Mouse (Mus musculus) embryonic facial prominence, embryonic 14.5 days (tissue): ENCODE results near the gene Hecw2. TPM values are rescaled to one million over a fixed set of nuclear protein-coding genes. Genes with fewer than 3 reads are reported as not detected.

Source experiments
- ATAC-seq: fragments of 200-750 bp; cut with Nextera tagmentation; 2 replicates; pipeline ENCODE4 v1.8.0; 2017; ENCODE audit warnings: low read depth, moderate number of reproducible peaks, moderate TSS enrichment
- DNase-seq: peaks from one replicate; pipeline ENCODE4 v3.0.0-alpha.2; 2015; ENCODE audit warnings: low spot score
- H3K27ac ChIP-seq: fragments of 300-500 bp; sonication (generic); replicated peaks from 2 replicates; pipeline ENCODE4 v1.5.1; 2014; ENCODE audit warnings: low read depth, mild to moderate bottlenecking, low read length, moderate library complexity
- H3K27me3 ChIP-seq: fragments of 300-500 bp; sonication (generic); replicated peaks from 2 replicates; pipeline ENCODE4 v1.6.1; 2014; ENCODE audit warnings: low read length; ENCODE audit not compliant: control insufficient read depth, insufficient read depth
- H3K36me3 ChIP-seq: fragments of 300-500 bp; sonication (generic); 2 replicates; pipeline ENCODE4 v1.6.1; 2014; ENCODE audit warnings: low read length, mixed read lengths; ENCODE audit not compliant: control insufficient read depth, insufficient read depth
- H3K4me1 ChIP-seq: fragments of 300-500 bp; sonication (generic); 2 replicates; pipeline ENCODE4 v1.6.1; 2014; ENCODE audit warnings: antibody characterized with exemption, low read length; ENCODE audit not compliant: control insufficient read depth, insufficient read depth
- H3K4me2 ChIP-seq: fragments of 300-500 bp; sonication (generic); 2 replicates; pipeline ENCODE4 v1.6.1; 2014; ENCODE audit warnings: low read depth, mild to moderate bottlenecking, low read length, moderate library complexity, mixed read lengths
- H3K4me3 ChIP-seq: fragments of 300-500 bp; sonication (generic); 2 replicates; pipeline ENCODE4 v1.5.1; 2014; ENCODE audit warnings: low read depth, mild to moderate bottlenecking, low read length
- H3K9ac ChIP-seq: fragments of 300-500 bp; sonication (generic); 2 replicates; pipeline ENCODE4 v1.6.1; 2014; ENCODE audit warnings: low read depth, mild to moderate bottlenecking, low read length, moderate library complexity, mixed read lengths
- H3K9me3 ChIP-seq: fragments of 300-500 bp; sonication (generic); 2 replicates; pipeline ENCODE4 v1.6.1; 2016; ENCODE audit warnings: low read length; ENCODE audit not compliant: control insufficient read depth
- WGBS: fragments of 180-500 bp; shearing (Covaris S2); extraction: QIAGEN DNeasy Blood & Tissue Kit; methylation state at CpG from one replicate; pipeline ENCODE4 v1.1.7; 2014; 5-methylcytosine and 5-hydroxymethylcytosine counted together
- polyA plus RNA-seq: library from polyadenylated mRNA; unstranded; fragments of >200 nt; fragmentation: Nextera tagmentation; extraction: Ambion mirVana; gene quantifications from 2 replicates; pipeline ENCODE4 v1.2.1, GENCODE M21; 2014

Hecw2 gene
- polyA plus RNA-seq, 1 experiment from 2014 or later: 4.8 TPM

DNA sequence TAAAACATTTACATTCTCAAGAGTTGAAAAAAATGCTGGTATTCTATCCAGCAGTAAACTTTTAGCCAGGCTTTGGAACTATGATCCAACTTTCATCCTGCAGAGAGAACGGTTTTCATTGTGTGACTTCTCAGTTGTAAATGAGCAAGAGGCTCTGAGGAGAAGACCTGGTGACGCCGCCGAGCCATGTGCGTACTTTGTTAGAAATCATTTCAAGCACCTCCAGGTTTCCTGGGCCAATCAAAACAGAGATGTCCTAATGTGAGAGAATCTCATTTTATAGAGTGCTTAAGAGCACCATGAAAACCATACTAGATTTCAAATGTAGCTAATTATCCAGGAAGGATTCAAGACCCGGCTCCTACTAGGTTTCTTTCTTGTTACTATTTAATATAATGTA is 398.7 kb downstream of the Hecw2 start:
- Histone ChIP-seq H3K36me3 (no peaks in the 10 kb centered on the region), H3K9me3 (no peaks in the 10 kb centered on the region), H3K27ac (no peak overlapping the region), H3K4me3 (no peak overlapping the region), H3K27me3 (no peaks in the 10 kb centered on the region), H3K4me2 (no peak overlapping the region), H3K4me1 (no peaks in the 10 kb centered on the region), H3K9ac (no peak overlapping the region)
- WGBS: 84% methylated on average over 6 of the region's 6 CpGs
- ATAC-seq (no peak), DNase-seq (no peak)

DNA sequence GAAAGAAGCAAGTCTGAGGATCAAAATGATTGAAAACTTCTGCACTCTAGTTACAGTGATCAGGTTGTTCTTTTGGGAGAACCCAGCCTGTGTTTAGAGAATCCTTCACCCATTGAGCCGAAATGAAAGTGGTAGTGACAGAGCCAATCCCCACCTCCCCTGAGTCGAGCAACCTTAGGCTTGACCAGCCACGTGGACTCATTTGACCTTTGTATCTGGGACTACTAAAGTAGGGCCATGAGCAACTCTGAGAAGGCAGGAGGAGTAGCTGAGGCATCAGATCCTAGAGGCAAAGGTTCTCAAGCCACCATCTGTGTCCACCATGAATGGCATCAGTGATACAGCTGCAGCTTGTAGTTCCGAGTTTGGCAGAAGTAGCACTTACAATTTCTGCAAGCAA is 399.4 kb downstream of the Hecw2 start:
- Histone ChIP-seq H3K9ac (no peak overlapping the region), H3K27ac (no peak overlapping the region), H3K36me3 (no peaks in the 10 kb centered on the region), H3K9me3 (no peaks in the 10 kb centered on the region), H3K4me2 (no peak overlapping the region), H3K4me1 (no peaks in the 10 kb centered on the region), H3K4me3 (no peak overlapping the region), H3K27me3 (no peaks in the 10 kb centered on the region)
- no peak for DNase-seq
- 69% methylated on average over 4 of the region's 4 CpGs for WGBS
- ATAC-seq: no peak

DNA sequence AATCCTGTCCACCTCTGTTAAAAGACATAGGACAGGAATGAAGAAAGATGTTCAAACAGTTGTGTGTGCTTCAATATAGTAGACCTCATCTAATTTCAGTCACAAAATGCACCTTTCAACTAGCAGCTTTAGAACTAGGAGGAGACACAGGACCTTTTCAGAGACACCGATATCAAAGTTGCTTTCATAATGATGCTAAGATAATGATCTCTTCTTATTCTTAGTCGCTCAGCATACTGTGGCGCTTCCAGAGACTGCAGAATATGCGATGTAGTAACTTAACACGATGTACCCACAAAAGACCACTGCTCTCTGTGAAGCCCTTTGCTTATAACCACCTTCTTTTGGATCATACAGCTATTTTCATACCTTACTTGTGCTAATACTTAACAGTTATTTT is 399.9 kb downstream of the Hecw2 start:
- no peak overlapping the region for H3K27ac ChIP-seq
- H3K36me3 ChIP-seq: no peaks in the 10 kb centered on the region
- ATAC-seq (no peak), DNase-seq (no peak)
- WGBS: 92% methylated on average over 5 of the region's 5 CpGs
- H3K9me3 ChIP-seq: no peaks in the 10 kb centered on the region
- H3K4me1 ChIP-seq: no peaks in the 10 kb centered on the region
- no peak overlapping the region for H3K4me2 ChIP-seq
- H3K27me3 ChIP-seq: no peaks in the 10 kb centered on the region
- H3K9ac ChIP-seq: no peak overlapping the region
- no peak overlapping the region for H3K4me3 ChIP-seq

DNA sequence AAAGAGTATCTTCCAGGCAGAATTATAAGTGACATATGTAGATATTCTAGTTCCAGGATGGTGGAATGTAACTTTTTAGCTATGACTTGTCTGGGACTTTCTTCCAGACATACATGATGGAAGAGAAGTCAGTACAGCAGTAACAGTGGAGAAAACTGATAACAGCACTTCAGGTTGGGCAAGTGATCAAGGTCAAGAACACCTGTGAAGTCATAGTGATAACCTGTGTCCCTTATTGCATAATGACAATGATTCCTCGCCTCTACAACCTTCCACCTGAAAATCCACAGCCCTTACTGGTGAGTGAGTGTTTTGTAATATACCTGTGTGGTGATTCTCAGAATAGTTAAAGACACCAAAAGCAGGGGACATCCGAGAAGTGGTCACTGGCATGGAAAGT is 400.7 kb downstream of the Hecw2 start:
- no peak overlapping the region for H3K4me3 ChIP-seq
- no peak overlapping the region for H3K9ac ChIP-seq
- WGBS: 83% methylated on average over 2 of the region's 2 CpGs
- H3K27me3 ChIP-seq: no peaks in the 10 kb centered on the region
- H3K36me3 ChIP-seq: no peaks in the 10 kb centered on the region
- DNase-seq: no peak
- no peak for ATAC-seq
- no peak overlapping the region for H3K4me2 ChIP-seq
- H3K4me1 ChIP-seq: no peaks in the 10 kb centered on the region
- no peaks in the 10 kb centered on the region for H3K9me3 ChIP-seq
- no peak overlapping the region for H3K27ac ChIP-seq

DNA sequence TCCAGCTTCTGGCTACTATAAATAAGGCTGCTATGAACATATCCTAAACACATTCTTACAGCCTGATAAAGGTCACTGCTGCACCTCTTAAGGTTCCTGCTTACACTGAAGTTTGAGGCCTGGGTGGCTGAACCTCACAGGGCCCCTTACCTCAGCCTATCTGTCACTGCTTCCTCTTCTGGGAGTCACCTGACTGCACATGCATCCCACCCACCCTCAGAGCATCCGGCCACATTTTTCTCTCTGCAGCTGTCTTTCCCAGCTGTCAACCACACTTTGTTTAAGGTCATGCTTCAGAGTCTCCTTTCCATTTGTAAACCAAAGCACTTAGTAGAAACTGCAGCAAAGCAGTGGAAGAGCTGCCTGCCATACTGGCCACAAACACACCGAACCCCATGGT is 403.6 kb downstream of the Hecw2 start:
- Histone ChIP-seq H3K4me3 (no peak overlapping the region), H3K9ac (no peak overlapping the region), H3K36me3 (no peaks in the 10 kb centered on the region), H3K4me2 (no peak overlapping the region), H3K9me3 (no peaks in the 10 kb centered on the region), H3K4me1 (no peaks in the 10 kb centered on the region), H3K27me3 (no peaks in the 10 kb centered on the region), H3K27ac (no peak overlapping the region)
- 75% methylated on average over 2 of the region's 2 CpGs for WGBS
- DNase-seq (no peak), ATAC-seq (no peak)

DNA sequence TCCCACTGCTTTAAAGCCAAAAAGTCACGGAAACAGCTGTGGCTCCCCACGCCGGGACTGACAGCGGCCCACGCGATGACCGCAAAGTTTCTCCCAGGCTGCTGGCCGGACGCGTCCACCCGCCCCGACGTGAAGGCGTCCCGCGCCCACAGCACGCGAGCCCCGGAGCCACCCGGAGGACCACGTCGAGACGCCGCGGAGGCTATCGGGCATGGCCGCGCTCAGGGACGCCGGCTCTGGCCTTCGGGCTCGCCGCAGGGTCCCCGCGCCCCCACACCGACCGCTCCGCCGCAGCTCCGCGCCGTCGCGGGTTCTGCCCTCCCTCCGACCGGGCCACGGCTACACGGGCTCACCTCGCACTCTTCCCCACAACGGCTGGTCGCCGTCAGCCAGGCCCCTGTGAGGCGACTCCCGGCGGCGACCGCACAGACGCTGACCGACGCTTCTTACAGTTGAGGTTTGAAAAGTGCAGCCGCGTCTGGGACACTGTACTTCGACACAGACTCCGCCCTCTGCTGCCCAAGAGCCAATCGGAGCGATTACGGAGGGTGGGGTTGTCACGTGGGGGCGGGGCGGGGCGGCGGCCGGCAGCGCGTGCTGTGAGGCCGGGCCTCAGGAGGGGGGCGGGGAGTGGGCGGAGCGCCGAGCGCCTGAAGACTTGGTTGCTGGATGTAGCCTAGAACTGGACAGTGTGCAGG is 410.1 kb downstream of the Hecw2 start, which contains the start of gene Stk17b:
Stk17b (minus strand) TSS at position 504 of the 698 bp plus-strand sequence.
- H3K4me2 ChIP-seq: peak within 1 kb of the TSS; percentile 70
- peak within 1 kb of the TSS; percentile 85 for H3K9ac ChIP-seq
- H3K27me3 ChIP-seq: no peaks in the 10 kb centered on the region
- H3K4me3 ChIP-seq: peak within 1 kb of the TSS; percentile 87
- 0% methylated on average over 30 of the region's 81 CpGs for WGBS
- H3K27ac ChIP-seq: peak within 1 kb of the TSS; percentile 84
- H3K9me3 ChIP-seq: no peaks in the 10 kb centered on the region
- ATAC-seq (peak; percentile 98), DNase-seq (peak; percentile 97)
- H3K4me1 ChIP-seq: no peaks in the 10 kb centered on the region
- H3K36me3 ChIP-seq: no peaks in the 10 kb centered on the region

DNA sequence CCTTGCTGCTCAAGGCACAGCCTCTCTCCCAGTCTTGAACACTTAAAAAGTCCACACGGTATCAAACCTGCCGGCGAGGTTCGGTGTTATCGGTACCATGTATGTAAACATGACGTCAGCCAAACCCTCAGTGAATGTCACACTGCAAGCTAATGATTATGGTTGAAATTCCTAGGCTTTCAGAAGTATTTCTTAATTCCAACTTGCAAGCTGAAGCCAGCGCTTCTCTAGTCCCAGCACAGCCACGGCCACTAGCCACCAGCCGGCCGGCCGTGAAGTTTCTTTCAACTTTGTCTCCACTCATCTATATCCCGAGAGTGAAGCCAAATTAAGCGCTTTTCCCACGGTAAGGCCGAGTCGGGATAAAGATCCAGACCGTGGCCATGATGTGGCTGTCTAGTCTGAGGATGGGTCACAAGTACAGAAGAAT is 410.7 kb downstream of the Hecw2 start:
- Histone ChIP-seq H3K4me3 (peak overlapping the region; percentile 87), H3K4me1 (no peaks in the 10 kb centered on the region), H3K9me3 (no peaks in the 10 kb centered on the region), H3K36me3 (no peaks in the 10 kb centered on the region), H3K9ac (peak overlapping the region; percentile 85), H3K27ac (0 out of 2 replicates have a peak overlapping the region, but pooled peaks have one; percentile 84), H3K27me3 (no peaks in the 10 kb centered on the region), H3K4me2 (peak overlapping the region; percentile 70)
- DNase-seq (peak; percentile 45), ATAC-seq (0 out of 2 replicates have a peak, but pooled peaks have one; percentile 5)
- WGBS: under 1% methylated on average over 17 of the region's 17 CpGs

DNA sequence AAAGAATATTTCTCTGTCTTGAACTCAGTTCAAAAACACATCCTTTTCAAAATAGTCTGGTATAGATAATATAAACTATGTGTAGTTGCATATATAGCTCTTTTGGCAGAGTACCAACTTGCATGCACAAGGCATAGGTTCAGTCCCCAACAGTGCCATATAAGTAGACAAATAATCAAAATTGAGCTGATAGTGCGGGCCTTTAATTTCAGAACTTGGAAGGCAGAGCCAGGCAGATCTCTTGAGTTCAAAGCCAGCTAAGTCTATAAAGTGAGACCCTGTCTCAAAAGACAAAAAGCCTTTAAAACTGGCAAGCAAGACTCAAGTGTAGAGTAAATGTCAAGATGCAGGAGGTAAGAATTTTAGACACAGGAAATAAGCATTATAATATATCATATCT is 412.0 kb downstream of the Hecw2 start:
- H3K4me1 ChIP-seq: no peaks in the 10 kb centered on the region
- no peaks in the 10 kb centered on the region for H3K27me3 ChIP-seq
- no peak for DNase-seq
- no peak overlapping the region for H3K27ac ChIP-seq
- ATAC-seq: no peak
- H3K36me3 ChIP-seq: no peaks in the 10 kb centered on the region
- WGBS: 84% methylated on average over 1 of the region's 1 CpGs
- H3K4me2 ChIP-seq: no peak overlapping the region
- H3K9ac ChIP-seq: no peak overlapping the region
- no peaks in the 10 kb centered on the region for H3K9me3 ChIP-seq
- no peak overlapping the region for H3K4me3 ChIP-seq

DNA sequence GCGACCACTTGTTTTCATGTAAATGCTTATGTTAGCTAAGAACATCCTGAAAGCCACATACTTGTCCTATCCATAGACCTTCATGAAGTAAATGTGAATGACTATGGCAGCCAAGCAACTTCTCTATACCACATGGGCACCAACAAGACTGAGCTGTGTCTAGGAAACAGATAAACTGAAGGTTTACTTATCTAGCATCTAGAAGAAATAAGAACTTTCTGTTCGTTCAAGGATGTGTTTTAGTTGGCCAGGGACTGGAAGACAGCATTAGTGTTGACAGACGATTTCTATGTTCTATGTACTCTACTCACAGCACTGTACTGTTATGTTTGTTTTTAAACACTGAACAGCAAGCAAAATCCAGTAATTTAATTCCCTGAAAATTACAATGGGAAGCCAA is 412.9 kb downstream of the Hecw2 start:
- no peak for ATAC-seq
- H3K27me3 ChIP-seq: no peaks in the 10 kb centered on the region
- peak; percentile 11 for DNase-seq
- no peaks in the 10 kb centered on the region for H3K4me1 ChIP-seq
- no peaks in the 10 kb centered on the region for H3K36me3 ChIP-seq
- no peak overlapping the region for H3K9ac ChIP-seq
- H3K9me3 ChIP-seq: no peaks in the 10 kb centered on the region
- no peak overlapping the region for H3K27ac ChIP-seq
- H3K4me3 ChIP-seq: no peak overlapping the region
- no peak overlapping the region for H3K4me2 ChIP-seq
- 79% methylated on average over 3 of the region's 3 CpGs for WGBS
